Mouse (Mus musculus) gonadal fat pad, adult 2 months (tissue): ENCODE data around the gene Gm10945. TPM values are rescaled to one million over a fixed set of nuclear protein-coding genes. Genes with fewer than 3 reads are reported as not detected.

ENCODE experiments used
- DNase-seq: peaks from one replicate; pipeline ENCODE4 v3.0.0-alpha.2; 2012; ENCODE audit warnings: low read depth
- polyA plus RNA-seq: library from polyadenylated mRNA; depleted of rRNA; stranded (reverse); fragments of >200 nt; gene quantifications from 2 replicates; pipeline ENCODE4 v1.2.3, GENCODE M21; 2012; rRNA removed

Gm10945 gene
- polyA plus RNA-seq = not detected in 2 replicates

GRCm38 (mm10) chr10:6761287-6761811, at the start of gene Gm10945:
Gene Gm10945 (minus strand): TSS chr10:6761761.
- no peak for DNase-seq

DNA sequence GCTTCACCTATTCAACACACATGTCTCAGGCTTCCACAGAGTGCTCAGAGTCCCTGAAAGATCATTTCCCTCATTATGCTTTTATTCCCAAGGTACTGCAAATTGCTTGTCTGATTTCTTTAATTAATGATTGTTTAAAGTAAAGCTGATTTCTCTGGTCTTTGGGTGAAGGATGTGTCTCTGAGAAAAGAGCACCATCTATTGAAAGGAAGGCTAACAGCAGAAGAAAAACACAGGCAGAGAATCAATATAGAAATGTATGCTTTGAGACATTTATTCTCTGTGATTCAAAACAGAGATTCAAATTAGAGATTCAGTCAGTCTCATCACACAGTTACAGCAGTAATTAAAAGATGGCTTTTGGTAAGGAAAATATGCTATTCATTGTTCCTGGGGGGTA, 28.7 kb upstream of the Gm10945 start:
- no peak for DNase-seq

DNA sequence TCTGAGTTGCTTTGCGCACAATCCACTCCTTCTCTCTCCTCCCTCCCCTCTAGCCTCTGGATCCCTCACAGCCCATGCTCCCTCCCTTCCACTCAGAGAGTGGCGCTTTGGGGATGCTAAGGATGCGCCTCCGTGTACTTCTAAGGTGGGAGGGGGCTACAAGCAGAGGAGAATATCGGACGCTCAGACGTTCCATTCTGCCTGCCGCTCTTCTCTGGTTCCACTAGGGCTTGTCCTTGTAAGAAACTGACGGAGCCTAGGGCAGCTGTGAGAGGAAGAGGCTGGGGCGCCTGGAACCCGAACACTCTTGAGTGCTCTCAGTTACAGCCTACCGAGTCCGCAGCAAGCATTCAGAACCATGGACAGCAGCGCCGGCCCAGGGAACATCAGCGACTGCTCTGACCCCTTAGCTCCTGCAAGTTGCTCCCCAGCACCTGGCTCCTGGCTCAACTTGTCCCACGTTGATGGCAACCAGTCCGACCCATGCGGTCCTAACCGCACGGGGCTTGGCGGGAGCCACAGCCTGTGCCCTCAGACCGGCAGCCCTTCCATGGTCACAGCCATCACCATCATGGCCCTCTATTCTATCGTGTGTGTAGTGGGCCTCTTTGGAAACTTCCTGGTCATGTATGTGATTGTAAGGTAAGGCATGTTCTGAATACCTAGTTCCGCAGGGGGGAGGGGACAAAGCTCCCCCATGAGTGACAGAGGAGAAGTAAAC, 27.1 kb upstream of the Gm10945 start:
- no peak for DNase-seq

DNA sequence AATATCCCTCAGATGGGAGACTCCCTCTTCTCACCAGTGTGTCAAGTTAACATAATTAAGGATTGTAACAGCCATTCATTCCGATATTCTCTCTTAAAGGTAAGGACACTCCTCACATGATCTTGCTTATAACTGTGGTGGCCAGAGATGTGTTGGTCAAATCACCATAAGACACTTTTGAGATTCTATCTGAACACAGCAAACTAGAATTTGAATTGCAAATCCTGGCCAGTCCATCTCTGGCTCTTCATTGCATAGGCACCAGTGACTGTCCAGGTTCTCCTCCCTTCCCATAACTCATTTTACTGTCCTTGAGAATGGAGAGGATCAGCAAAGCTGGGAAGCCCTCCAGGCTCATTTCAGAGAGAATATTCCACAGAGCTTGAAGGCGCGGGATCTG, 3.4 kb downstream of the Gm10945 start, which contains the start of gene Oprm1:
Gene Oprm1 (plus strand): TSS at position 301 of the 400 bp plus-strand sequence.
- DNase-seq = no peak

DNA sequence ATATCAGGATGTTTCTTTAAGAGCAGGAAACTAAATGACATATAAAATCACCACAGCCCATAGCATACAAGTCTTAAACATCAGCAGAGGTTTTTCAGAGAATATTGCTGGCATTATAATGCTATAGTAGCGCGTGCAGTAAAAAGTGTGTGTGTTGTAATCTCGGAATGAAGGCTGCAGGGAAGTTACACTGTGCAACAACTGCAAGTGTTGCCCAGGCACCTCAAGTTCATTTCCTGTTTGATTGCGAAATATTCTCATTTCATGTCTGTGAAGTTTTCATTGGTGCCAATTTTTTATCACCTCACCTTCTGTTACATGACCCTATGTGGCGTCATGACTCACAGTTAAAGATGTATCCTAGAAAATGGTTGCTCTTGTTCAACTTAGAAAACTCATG, 8.2 kb downstream of the Gm10945 start:
- no peak for DNase-seq

- no peak for DNase-seq
These were observed 33.1 kb downstream of the Gm10945 start for GRCm38 (mm10) chr10:6728469-6728868.

GRCm38 (mm10) chr10:6723765-6724164, 37.8 kb downstream of the Gm10945 start:
- no peak for DNase-seq

DNA sequence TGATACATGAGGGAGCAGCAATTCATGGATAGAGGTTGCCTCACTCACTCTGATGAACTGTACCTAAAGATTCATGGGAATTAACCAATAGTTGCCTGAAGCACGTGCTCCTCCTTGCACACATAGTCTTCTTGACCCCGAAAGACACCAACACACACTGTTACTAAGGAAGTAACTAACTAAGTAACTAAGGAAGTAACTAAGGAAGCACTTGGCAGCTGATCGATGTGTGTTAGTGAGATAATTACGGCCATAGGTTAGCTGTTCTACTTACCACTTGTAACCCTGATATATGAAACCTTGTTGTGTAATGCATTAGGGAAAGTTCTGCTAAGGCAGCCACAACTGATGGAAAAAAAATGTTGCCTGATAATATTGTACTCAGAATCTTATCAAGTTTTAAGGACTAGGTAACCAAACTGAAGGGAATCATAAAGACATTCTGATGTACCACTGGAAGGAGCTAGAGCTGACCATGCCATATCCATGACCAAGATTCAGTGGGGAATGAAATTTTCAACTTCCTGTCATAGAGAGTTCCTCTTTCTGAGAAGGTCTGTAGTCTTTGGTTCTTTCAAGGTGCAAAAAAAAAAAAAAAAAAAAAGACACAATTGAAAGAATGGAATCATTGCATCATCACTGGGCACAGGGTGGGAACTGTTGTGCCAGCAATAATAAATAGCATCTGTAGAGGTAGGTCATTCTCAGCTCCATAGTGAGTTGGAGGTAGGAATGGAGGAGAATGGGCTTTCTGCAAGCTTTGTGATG, 44.2 kb downstream of the Gm10945 start:
- no peak for DNase-seq

DNA sequence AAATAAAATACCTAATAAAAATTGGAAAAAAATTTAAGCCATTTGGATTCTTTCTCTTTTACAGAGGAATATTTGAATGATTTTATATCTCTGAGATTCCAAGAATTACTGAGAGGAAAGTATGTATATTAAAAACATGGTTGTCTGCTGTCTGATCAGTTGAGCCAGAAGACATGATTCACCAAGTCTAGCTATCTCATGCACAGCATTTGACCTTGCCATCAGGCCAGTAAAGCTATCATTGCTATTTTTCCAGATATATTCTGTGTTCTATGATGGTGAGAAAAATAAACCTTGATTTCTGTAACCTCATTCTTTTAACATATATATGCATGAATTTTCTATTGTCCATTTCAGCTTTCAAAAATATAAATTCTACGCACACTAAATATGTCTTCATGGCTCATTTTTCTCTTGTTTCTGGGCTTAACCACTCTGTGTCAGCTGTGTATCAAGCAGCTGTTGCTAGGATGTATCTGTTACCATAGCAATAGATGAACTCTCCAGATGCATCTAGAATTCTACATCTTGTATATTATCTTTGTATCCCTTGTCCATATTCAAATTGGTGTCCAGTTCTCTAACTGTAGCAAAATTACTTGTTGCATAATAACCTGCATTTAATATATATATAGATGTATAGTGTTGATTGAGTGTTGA, 56.2 kb downstream of the Gm10945 start:
- DNase-seq = no peak

GRCm38 (mm10) chr10:6694218-6694850, 67.2 kb downstream of the Gm10945 start:
- DNase-seq = no peak

Other genes with a start within 250 kb of the Gm10945 start
- gene Oprm1, start 3.3 kb downstream of the Gm10945 start, polyA plus RNA-seq = 0.20 and 0.22 TPM in 2 replicates